Mouse (Mus musculus): Measurements from ENCODE around the gene Gm10309.
"Not testable (repeated sequence)": the region's sequence is repeated elsewhere in the genome, so short reads cannot be mapped to it uniquely, and the experiment has no call there.

Gene Gm10309

GRCm38 (mm10) chr17:86477401-86477800, 27.6 kb downstream of the Gm10309 start:
- CTCF ChIA-PET = not testable (repeated sequence)

GRCm38 (mm10) chr17:86476674-86477073, 28.4 kb downstream of the Gm10309 start:
- CTCF ChIA-PET = no interaction called here

- CTCF ChIA-PET = interaction anchor here (0.6 kb wide), 1 partner anchor 288 kb away, joined by 6 read pairs; no protein-coding TSS in a partner anchor
Measured at GRCm38 (mm10) chr17:86471684-86472083, 33.3 kb downstream of the Gm10309 start.

GRCm38 (mm10) chr17:86470160-86470559, 34.9 kb downstream of the Gm10309 start:
- CTCF ChIA-PET = interaction anchor here (0.6 kb wide), 1 partner anchor 856 kb away, joined by 3 read pairs; no protein-coding TSS in a partner anchor

DNA sequence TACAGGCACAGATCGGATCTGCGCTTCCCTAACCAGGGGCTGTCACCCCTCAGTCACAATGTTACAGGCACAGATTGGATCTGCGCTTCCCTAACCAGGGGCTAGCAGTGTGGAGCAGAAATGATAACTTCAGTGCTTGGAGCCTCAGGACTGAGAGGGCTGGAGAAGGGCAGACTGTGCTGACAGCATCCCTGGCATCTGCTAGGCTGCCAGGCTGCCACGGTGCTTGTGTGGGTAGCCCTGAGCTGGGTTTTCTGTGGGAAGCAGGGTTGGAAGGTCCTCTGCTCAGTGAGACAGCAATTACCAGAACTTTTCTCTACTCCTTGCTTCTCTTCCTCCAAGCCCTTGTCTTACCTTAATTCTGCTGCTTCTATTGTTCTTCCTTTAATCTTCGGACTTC, 37.1 kb downstream of the Gm10309 start:
- CTCF ChIA-PET = interaction anchor here (1.4 kb wide), 1 partner anchor 9 kb away, joined by 3 read pairs; no protein-coding TSS in a partner anchor

- CTCF ChIA-PET = interaction anchor here (1.4 kb wide), 1 partner anchor 9 kb away, joined by 3 read pairs; no protein-coding TSS in a partner anchor
Measured at GRCm38 (mm10) chr17:86467291-86467898, 37.6 kb downstream of the Gm10309 start.

- CTCF ChIA-PET = interaction anchor here (1.4 kb wide), 1 partner anchor 8 kb away, joined by 3 read pairs; no protein-coding TSS in a partner anchor
Measured at GRCm38 (mm10) chr17:86466871-86467270, 38.2 kb downstream of the Gm10309 start.

DNA sequence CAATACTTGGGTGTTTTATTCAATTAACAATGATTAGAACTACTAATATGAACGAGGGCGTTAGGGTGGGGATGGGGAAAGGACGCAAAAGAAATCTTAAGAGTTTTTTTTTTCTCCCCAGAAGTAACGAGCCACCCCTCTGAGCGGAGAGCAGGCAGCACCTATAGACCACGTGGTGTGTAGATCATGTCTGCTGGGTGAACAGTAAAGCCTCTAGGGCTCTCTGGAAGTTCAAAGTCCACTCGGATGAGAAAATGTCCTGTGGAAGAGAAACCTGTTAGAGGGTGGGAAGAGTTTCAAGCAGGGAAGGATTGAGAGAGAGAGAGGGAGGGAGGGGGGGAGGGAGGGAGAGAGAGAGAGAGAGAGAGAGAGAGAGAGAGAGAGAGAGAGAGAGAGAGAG, 38.6 kb downstream of the Gm10309 start:
- CTCF ChIA-PET = no interaction called here

GRCm38 (mm10) chr17:86465865-86466264, 39.2 kb downstream of the Gm10309 start:
- CTCF ChIA-PET = no interaction called here

GRCm38 (mm10) chr17:86464689-86465363, 40.2 kb downstream of the Gm10309 start:
- CTCF ChIA-PET = interaction anchor here (1.2 kb wide), 1 partner anchor 14 kb away, joined by 3 read pairs; no protein-coding TSS in a partner anchor

GRCm38 (mm10) chr17:86464197-86464596, 40.8 kb downstream of the Gm10309 start:
- CTCF ChIA-PET = interaction anchor here (1.2 kb wide), 1 partner anchor 14 kb away, joined by 3 read pairs; no protein-coding TSS in a partner anchor

DNA sequence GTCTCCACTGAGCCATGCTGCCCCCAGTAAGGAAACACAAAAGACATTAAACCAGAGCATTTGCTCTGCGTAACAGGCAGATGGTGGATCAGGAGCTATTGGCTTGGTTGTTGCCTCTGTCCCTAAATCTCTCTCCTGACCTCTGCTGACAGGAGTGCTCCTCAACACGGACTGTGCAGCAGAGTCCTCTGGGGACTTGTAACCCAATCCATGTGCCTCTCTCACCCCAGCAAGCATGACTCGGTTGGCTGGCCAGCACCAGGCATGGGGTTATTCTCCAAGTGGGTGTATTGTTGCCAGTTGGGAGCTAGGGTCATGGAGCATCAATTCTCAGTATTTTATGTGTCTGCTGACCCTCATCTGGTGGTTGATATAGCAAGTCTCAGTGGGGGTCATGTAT, 41.7 kb downstream of the Gm10309 start:
- CTCF ChIA-PET = no interaction called here

DNA sequence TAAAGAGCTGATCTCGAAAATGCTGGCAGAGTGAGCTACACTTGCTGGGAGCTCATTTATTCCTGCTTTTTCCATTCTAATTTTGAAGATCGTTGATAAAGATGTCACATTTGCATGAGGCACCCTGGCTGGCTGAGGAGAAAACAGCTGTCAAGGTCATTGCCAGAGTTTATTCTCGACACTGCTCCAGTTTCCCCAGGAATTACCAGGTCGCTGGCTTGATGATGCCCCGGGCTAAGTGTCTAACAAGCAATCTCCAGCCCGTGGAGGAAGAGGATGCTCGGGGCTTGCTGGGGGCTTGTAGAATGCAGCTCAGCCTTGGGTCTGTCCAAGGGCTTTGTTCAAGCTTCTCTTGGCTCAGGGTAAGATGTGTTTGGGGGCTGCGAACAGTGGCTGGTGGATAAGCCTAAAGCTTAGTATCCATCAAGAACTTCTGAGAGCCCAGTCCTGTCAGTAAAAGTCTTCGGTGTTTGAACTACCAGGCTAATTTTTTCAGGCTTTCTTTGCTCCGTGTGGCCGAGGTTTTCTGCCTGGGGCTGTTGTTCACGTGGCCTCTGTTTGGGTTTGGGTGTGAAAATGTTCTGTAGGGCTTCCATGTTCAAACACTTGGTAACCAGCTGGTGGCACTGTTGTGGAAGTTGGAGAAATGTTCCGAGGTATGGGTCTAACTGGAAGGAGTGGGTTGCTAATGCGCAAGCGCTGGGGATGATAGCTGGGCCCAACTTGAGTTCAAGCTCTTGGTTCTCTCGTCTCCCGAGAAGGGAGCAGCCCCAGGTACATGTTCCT, 44.2 kb downstream of the Gm10309 start:
- CTCF ChIA-PET = no interaction called here

GRCm38 (mm10) chr17:86458302-86458980, 46.6 kb downstream of the Gm10309 start:
- CTCF ChIA-PET = interaction anchor here (1.0 kb wide), 1 partner anchor 9 kb away, joined by 3 read pairs; no protein-coding TSS in a partner anchor

DNA sequence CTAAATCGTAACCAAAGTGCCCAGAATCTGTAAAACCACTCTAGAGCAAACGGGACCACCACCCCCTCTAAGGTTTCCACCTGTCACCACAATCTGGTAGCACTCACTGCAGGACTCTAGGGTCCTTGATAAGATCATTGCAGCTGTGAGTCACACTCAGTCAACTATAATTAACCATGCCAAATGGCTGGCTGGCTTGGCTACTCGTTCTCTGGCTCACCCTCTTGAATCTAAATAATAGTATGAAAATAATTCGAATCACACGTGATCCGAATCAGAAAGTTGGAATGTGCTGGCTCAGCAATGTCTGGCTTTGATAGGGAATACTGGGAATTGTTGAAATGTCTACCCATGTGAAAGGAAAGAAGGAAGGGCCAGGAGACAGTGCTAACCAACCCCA, 48.5 kb downstream of the Gm10309 start:
- CTCF ChIA-PET = no interaction called here

DNA sequence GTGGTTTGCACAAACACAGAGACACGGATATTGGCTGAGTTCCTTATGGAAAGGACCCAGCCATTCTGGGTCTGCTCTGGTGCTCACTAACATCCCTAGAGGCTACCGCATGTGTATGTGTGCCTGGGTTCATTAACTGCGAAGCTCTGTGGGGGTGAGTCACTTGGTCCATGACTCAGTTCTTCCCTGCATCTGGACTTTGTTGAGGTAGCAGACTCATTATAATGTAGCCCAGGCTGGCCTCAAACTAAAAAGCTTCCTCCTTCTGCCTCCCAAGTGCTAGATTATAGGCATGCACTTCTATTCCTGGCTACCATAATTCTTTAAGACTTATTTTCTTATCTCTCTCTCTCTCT, 50.7 kb downstream of the Gm10309 start:
- CTCF ChIA-PET = no interaction called here

DNA sequence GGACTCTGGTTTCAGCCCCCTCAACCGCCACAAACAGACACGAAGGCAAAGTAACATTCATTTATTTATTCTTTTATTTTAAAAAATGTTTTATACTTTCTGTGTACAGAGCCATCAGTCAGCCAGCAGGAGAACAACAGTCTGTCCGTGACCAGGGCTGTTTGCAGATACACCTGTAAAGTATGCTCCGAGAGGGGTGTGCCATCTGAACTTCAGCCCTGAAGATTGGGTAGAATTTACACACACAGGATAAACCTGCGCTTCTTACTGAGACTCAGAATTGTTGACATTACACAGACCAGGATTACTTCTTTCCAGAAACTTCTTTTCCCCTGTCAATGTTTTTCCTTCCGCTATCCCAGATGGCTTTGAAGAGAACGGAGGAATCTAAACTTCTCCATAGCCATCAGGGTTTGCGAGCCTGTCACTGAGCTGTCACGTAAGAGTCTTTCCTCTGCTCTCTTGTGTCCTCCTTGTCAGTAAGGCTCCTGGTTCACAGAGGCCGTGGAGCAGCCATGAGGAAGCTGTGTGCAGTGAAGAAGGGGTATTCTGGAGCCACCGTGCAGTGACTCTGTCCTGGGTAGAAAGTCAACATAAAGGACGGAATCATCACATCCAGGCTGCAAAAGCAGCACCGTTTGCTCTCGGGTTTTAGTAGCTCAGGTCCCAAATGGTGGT, 51.2 kb downstream of the Gm10309 start:
- CTCF ChIA-PET = no interaction called here

DNA sequence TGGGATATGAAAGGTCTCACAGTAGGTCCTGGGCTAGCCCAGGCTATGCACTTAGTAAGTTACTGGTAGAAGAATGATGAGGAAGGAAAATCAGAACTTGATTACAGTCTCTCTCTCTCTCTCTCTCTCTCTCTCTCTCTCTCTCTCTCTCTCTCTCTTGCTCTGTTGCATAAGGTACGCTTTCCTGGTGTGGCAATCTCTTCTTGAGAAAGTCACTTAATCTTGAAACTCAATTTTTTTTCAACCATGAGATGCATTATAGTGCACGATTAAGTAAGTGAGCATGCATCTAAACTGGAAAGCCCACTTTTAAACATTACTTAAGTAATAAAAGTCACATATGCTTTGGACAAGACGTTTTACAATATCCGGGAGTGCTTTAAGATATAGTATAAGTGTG, 52.1 kb downstream of the Gm10309 start:
- CTCF ChIA-PET = no interaction called here

All from spleen, embryonic (tissue).